Mouse (Mus musculus): Measurements from ENCODE around the gene Maml1.
A peak's percentile ranks its signal among the peaks of the same experiment; 100 is the strongest.

The Maml1 gene

GRCm38 (mm10) chr11:50226406-50226805 lies 65.7 kb downstream of the Maml1 start:
- TF ChIP-seq CTCF (conservative IDR thresholded peaks at IDR 0.05; ENCODE audit: low read length), result no peak
- peaks cover 72% of the 10 kb centered on the region for H3K4me1 ChIP-seq (replicated peaks; ENCODE audit: low read depth, low read length)
- H3K36me3 ChIP-seq (ENCODE audit: insufficient read depth, low read length), result peaks cover 6% of the 10 kb centered on the region; the same call in 1 of the 2 replicates
- no peaks in the 10 kb centered on the region for H3K9me3 ChIP-seq (ENCODE audit: low read length)
- peak overlapping the region; percentile 85 for H3K4me3 ChIP-seq (replicated peaks; ENCODE audit: low read length)
- peaks cover 84% of the 10 kb centered on the region for H3K27me3 ChIP-seq (ENCODE audit: insufficient read depth, low read length)

GRCm38 (mm10) chr11:50225611-50226378 lies 66.3 kb downstream of the Maml1 start:
- TF ChIP-seq POU5F1 (IDR thresholded peaks at IDR 0.05; ENCODE audit: borderline replicate concordance, low read length) (no peak), NANOG (IDR thresholded peaks at IDR 0.05; ENCODE audit: borderline replicate concordance, low read length) (no peak), CTCF (conservative IDR thresholded peaks at IDR 0.05; ENCODE audit: low read length) (no peak)
- H3K36me3 ChIP-seq (ENCODE audit: insufficient read depth, low read length), result peaks cover 6% of the 10 kb centered on the region; the same call in 1 of the 2 replicates
- peak overlapping the region; percentile 85 for H3K4me3 ChIP-seq (replicated peaks; ENCODE audit: low read length)
- peaks cover 68% of the 10 kb centered on the region for H3K4me1 ChIP-seq (replicated peaks; ENCODE audit: low read depth, low read length)
- peaks cover 81% of the 10 kb centered on the region for H3K27me3 ChIP-seq (ENCODE audit: insufficient read depth, low read length)
- H3K9me3 ChIP-seq (ENCODE audit: low read length), result no peaks in the 10 kb centered on the region

GRCm38 (mm10) chr11:50224671-50225530 lies 67.2 kb downstream of the Maml1 start:
- Histone ChIP-seq H3K36me3 (ENCODE audit: insufficient read depth, low read length) (peaks cover 6% of the 10 kb centered on the region; the same call in 1 of the 2 replicates), H3K27me3 (ENCODE audit: insufficient read depth, low read length) (peaks cover 72% of the 10 kb centered on the region), H3K4me1 (replicated peaks; ENCODE audit: low read depth, low read length) (peaks cover 63% of the 10 kb centered on the region), H3K9me3 (ENCODE audit: low read length) (no peaks in the 10 kb centered on the region), H3K4me3 (replicated peaks; ENCODE audit: low read length) (peak overlapping the region; percentile 85)
- TF ChIP-seq POU5F1 (IDR thresholded peaks at IDR 0.05; ENCODE audit: borderline replicate concordance, low read length) (no peak), NANOG (IDR thresholded peaks at IDR 0.05; ENCODE audit: borderline replicate concordance, low read length) (no peak), CTCF (conservative IDR thresholded peaks at IDR 0.05; ENCODE audit: low read length) (no peak)

GRCm38 (mm10) chr11:50223783-50224662 lies 68.1 kb downstream of the Maml1 start:
- no peak for TF ChIP-seq CTCF (conservative IDR thresholded peaks at IDR 0.05; ENCODE audit: low read length)
- no peak for TF ChIP-seq NANOG (IDR thresholded peaks at IDR 0.05; ENCODE audit: borderline replicate concordance, low read length)
- no peak for TF ChIP-seq POU5F1 (IDR thresholded peaks at IDR 0.05; ENCODE audit: borderline replicate concordance, low read length)
- Histone ChIP-seq H3K36me3 (ENCODE audit: insufficient read depth, low read length) (peaks cover 6% of the 10 kb centered on the region; the same call in 1 of the 2 replicates), H3K4me3 (replicated peaks; ENCODE audit: low read length) (peak overlapping the region; percentile 85)

GRCm38 (mm10) chr11:50222559-50223276 lies 69.4 kb downstream of the Maml1 start:
- H3K4me3 ChIP-seq (replicated peaks; ENCODE audit: low read length), result no peak overlapping the region
- H3K4me1 ChIP-seq (replicated peaks; ENCODE audit: low read depth, low read length), result peaks cover 64% of the 10 kb centered on the region
- no peaks in the 10 kb centered on the region for H3K9me3 ChIP-seq (ENCODE audit: low read length)
- TF ChIP-seq NANOG (IDR thresholded peaks at IDR 0.05; ENCODE audit: borderline replicate concordance, low read length) (no peak), CTCF (conservative IDR thresholded peaks at IDR 0.05; ENCODE audit: low read length) (no peak), POU5F1 (IDR thresholded peaks at IDR 0.05; ENCODE audit: borderline replicate concordance, low read length) (no peak)
- H3K36me3 ChIP-seq (ENCODE audit: insufficient read depth, low read length), result peaks cover 3% of the 10 kb centered on the region; the same call in 1 of the 2 replicates
- peaks cover 51% of the 10 kb centered on the region for H3K27me3 ChIP-seq (ENCODE audit: insufficient read depth, low read length)

More at GRCm38 (mm10) chr11:50223783-50224662, 68.1 kb downstream of the Maml1 start:
- Histone ChIP-seq H3K9me3 (ENCODE audit: low read length) (no peaks in the 10 kb centered on the region), H3K4me1 (replicated peaks; ENCODE audit: low read depth, low read length) (peaks cover 63% of the 10 kb centered on the region), H3K27me3 (ENCODE audit: insufficient read depth, low read length) (peaks cover 64% of the 10 kb centered on the region)

- no peak for TF ChIP-seq NANOG (IDR thresholded peaks at IDR 0.05; ENCODE audit: borderline replicate concordance, low read length)
- peak; percentile 18; the same call in 1 of the 2 replicates for TF ChIP-seq CTCF (conservative IDR thresholded peaks at IDR 0.05; ENCODE audit: low read length)
- Histone ChIP-seq H3K4me1 (replicated peaks; ENCODE audit: low read depth, low read length) (peaks cover 68% of the 10 kb centered on the region), H3K9me3 (ENCODE audit: low read length) (no peaks in the 10 kb centered on the region), H3K4me3 (replicated peaks; ENCODE audit: low read length) (no peak overlapping the region), H3K36me3 (ENCODE audit: insufficient read depth, low read length) (no peaks in the 10 kb centered on the region), H3K27me3 (ENCODE audit: insufficient read depth, low read length) (peaks cover 26% of the 10 kb centered on the region)
These were observed 72.3 kb downstream of the Maml1 start for GRCm38 (mm10) chr11:50219833-50220232.

GRCm38 (mm10) chr11:50217811-50218210 lies 74.3 kb downstream of the Maml1 start:
- Histone ChIP-seq H3K27me3 (ENCODE audit: insufficient read depth, low read length) (peaks cover 6% of the 10 kb centered on the region), H3K9me3 (ENCODE audit: low read length) (no peaks in the 10 kb centered on the region), H3K4me3 (replicated peaks; ENCODE audit: low read length) (peak overlapping the region; percentile 39), H3K36me3 (ENCODE audit: insufficient read depth, low read length) (no peaks in the 10 kb centered on the region), H3K4me1 (replicated peaks; ENCODE audit: low read depth, low read length) (peaks cover 66% of the 10 kb centered on the region)
- TF ChIP-seq CTCF (conservative IDR thresholded peaks at IDR 0.05; ENCODE audit: low read length) (no peak), POU5F1 (IDR thresholded peaks at IDR 0.05; ENCODE audit: borderline replicate concordance, low read length) (no peak), NANOG (IDR thresholded peaks at IDR 0.05; ENCODE audit: borderline replicate concordance, low read length) (no peak)

All from E14TG2a.4 (cell line).